Mouse (Mus musculus) right cerebral cortex, adult 18-20 months (tissue): Measurements from ENCODE around the gene Tmem189.
"Not testable (repeated sequence)": the region's sequence is repeated elsewhere in the genome, so short reads cannot be mapped to it uniquely, and the experiment has no call there.

Experiments used
- DNase-seq: peaks from one replicate; pipeline ENCODE4 v3.0.0; 2022; ENCODE audit warnings: mixed read lengths

The Tmem189 gene

DNA sequence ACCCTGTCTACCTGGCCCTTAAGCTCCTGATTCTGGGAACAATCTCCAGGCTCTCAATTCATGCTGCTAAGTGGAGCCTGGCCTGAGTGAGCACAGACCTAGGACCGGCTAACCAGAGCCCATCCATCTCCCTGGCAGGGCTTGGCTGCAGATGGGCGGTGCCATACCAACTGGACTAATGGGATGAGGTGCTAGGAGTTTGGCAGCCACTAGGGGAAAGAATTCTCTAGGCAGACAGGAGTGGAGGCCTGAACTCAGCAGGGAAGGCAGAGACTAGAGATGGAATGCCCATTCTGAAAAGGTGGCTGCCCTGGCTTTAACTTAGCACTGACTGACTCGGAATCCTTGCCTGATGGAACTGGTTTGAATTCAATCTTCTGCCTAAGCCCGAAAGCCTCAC lies 43.2 kb downstream of the Tmem189 start:
- no peak for DNase-seq

GRCm38 (mm10) chr2:167643356-167644052 lies 46.1 kb downstream of the Tmem189 start:
- not testable (repeated sequence) for DNase-seq

DNA sequence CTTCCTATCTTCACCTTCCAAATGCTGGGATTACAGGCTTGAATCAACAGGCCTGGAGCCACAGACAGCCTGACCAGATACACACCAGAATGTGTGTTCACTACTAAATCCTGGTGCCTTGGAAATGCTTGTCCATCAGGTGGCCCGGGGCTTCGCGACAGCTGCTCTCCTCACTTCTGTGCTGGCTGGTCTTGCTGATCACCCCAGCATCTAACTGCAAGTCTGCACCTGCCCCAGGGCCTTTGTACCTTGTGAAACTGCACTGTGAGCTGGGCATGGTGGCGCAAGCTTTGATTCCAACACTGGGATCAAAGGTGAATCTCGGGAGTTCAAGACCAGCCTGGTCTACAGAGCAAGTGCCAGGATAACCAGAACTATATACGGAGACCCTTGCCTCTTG lies 47.5 kb downstream of the Tmem189 start:
- DNase-seq: no peak

DNA sequence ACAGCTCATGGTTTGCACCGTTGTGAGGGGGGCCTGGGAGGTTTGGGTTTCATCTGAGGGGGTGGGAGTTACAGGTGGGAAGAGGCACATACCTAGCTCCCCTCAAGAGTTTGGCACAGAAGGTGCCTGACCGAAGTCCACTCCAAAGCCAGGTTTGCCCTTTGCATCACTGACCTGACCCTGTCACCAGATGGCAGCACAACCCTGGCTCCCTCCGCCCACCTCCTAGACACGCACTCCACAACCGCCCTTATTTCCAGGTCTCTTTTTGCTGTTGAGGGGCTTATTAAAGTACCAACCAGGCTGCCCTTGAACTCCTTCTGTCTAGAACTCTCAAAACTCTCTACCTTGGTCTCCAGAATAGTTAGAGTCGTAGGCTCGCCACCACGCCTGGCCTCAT lies 48.3 kb downstream of the Tmem189 start:
- DNase-seq: no peak

GRCm38 (mm10) chr2:167640279-167640678 lies 49.3 kb downstream of the Tmem189 start:
- no peak for DNase-seq

DNA sequence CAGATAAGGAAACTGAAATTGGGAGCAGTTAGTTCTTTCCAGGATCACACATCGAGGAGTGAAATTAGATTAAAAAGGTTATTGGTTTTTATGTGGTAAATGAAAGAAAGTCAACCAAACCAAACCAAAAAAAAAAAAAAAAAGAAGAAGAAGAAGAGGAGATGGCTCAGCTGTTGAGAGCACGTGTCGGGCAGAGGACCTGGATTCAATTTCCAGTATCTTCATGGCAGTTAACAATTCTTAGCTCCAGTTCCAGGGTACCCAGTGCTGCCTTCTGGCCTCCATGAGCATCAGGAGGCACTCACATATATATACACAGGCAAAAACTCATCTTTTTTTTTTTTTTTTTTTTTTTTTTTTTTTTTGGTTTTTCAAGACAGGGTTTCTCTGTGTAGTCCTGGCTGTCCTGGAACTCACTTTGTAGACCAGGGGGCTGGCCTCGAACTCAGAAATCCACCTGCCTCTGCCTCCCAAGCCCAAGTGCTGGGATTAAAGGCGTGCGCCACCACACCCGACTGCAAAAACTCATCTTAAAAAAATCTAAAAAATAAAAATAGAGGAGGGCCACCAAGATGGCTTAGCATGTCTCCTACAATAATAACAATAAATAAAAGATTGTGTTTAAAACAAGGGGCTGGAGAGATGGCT lies 54.6 kb downstream of the Tmem189 start:
- DNase-seq: no peak

- peak; percentile 98 for DNase-seq
Observed at GRCm38 (mm10) chr2:167634338-167634770, 55.3 kb downstream of the Tmem189 start.

- DNase-seq: no peak
Observed at GRCm38 (mm10) chr2:167633537-167633872, 56.1 kb downstream of the Tmem189 start.

- DNase-seq: no peak
Observed at GRCm38 (mm10) chr2:167632731-167633536, 56.7 kb downstream of the Tmem189 start.

DNA sequence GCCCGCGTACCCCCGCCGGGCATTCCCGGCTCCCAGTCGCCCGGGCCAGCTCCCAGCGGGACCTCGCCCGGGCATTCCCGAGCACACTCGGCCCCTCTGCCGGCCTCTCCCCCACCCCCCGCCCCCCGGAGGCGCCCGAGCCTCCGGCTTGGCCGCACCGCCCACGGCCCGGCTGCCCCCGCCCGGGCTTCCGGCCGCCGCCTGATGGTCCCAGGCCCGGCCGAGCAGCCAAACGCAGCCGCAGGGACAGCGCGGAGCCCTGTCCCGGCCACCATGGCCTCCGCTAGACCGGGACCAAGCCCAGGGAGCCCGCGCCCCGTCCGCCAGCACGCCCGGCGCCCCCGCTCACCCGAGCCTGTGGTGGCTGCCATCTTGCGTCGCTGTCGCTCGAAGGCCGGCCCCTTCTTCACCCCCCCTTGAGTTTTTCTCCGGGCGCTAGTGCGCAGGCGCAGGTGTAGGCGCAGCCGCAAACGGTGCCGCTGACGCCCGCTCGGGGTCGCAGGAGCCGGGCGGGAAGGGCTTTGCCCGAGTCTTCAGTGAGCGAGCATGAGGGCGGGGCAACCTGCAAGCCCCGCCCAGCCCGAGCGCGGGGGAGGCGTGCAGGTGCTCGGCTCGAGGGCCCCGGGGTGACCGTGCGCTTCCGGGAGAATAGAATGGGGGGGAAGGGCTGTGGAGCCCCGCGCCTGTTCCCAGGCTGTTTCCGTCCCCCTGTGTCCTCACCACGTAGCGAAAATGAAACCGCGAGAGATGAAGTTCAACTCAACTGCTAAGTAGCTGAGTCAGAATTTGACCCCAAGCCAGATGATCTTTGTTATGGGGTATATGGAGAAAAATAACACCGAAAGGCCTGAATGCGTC lies 57.8 kb downstream of the Tmem189 start, which contains the start of gene Ube2v1:
Ube2v1 (minus strand) TSS at position 505 of the 858 bp plus-strand sequence.
- peak; percentile 97 for DNase-seq

DNA sequence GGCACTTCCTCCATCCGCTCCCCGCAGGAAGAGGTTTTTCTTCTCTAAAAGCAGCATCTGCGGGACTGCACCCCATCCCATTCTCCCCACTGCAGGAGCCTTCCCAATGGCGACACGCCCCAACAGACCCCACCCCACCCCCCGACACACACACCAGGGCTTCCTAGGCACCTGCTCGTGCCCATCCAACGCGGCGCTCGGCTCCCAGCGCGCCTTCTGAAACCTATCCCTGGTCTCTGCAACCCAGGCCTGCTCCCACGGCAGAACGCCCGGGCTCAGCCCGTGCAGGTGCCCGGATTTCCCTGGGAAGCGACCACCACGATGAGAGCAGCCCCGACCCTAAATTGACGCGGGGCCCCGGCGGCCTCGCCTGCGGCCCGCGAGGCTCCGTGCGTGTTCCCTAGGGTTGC lies 58.4 kb downstream of the Tmem189 start:
- no peak for DNase-seq

GRCm38 (mm10) chr2:167630421-167630820 lies 59.2 kb downstream of the Tmem189 start:
- no peak for DNase-seq

GRCm38 (mm10) chr2:167629665-167630209 lies 59.9 kb downstream of the Tmem189 start:
- DNase-seq: no peak

DNA sequence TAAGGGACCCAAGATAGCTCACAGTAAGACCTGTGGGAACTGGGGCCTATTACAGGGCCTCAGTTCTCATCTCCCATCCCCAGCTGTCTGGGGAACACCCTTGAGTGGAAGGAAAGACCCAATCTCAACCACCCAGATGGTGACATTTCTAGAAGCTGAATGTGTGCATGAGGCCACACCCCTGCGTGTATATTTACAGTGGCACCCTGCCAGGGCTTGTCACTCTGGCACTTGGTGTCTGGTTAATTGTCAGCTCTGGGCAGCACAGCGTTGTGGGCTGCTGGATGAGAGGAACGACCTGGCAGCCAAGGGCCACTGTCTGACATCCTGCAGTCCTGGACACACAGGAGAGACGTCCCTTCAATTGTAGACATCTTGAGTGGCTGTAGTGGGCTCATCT lies 60.8 kb downstream of the Tmem189 start:
- no peak for DNase-seq

- DNase-seq: no peak
Observed at GRCm38 (mm10) chr2:167627019-167627418, 62.6 kb downstream of the Tmem189 start.

DNA sequence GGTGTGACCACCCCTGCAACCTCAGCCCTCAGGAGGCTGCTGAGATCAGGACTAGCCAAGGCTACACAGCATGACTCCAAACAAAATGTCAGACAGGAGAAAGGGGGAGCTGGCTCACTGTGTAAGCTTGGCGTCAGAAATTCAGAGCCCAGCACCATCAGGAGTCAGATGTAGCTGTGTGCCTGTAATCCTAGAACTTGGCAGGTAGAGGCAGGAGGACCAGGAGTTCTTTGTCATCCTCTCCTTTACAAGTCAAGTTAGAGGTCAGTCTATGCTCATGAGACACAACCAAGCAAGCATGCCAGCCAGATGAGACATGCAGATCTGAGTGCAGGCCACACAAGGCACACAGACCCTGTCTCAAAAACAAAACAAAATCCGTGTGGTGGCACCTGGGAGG lies 64.0 kb downstream of the Tmem189 start:
- no peak for DNase-seq

GRCm38 (mm10) chr2:167624368-167625075 lies 65.1 kb downstream of the Tmem189 start:
- DNase-seq: no peak

DNA sequence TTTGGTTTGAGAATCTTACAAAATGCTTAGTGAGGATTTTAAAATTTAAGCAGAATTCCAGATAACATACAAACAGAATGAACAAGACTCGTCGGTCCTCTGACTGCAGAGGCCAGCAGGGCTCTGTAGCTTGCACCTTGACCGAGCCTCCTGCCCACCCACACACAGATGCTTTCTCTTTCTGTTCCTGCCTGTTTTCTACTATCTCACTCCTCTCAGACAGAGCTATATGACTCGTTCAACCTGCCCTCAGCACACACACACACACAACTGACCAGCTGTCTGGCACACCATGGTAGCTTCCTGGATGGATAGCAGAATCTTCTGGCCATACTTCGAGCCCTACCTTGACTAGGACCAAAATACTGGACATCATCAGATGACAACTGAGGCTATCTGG lies 66.7 kb downstream of the Tmem189 start:
- no peak for DNase-seq

GRCm38 (mm10) chr2:167622352-167622751 lies 67.3 kb downstream of the Tmem189 start:
- no peak for DNase-seq

DNA sequence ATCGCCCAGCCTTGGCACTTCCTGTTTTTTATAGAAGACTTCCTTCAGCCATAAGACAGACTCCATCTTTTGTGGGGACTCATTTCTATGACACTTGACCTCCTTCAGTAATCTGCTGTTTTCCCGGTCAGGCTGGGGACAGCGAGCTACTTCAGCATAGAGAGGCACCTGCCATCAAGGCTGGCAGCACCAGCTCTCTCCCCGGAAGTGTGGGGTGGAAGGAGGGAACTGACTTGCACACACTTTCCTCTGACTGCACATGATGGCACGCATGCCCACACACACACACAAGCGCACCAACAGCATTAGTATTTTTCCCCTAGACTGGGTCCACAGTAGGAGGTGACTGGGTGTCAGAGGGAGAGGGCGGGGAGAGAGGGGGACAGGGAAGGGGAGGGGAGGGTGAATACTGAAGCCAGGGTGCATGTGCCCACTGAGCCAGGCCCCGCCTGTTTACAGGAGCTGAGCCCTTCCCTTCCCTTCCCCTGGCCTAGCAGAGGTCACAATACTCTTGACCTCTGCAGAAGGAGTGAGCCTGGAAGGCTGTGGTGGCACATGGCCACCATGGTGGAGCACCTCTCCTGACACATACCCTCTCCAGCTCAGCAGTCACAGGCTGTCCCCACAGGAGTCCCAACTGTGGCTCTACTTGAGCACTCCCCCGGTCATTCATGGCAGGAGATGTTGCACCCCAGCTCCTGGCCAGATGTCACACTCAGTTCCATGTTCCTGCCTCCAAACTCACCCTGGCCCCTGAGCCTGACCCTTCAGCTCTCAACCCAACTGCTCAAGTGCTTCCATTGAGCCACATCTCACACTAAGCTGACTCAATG lies 68.2 kb downstream of the Tmem189 start:
- no peak for DNase-seq

DNA sequence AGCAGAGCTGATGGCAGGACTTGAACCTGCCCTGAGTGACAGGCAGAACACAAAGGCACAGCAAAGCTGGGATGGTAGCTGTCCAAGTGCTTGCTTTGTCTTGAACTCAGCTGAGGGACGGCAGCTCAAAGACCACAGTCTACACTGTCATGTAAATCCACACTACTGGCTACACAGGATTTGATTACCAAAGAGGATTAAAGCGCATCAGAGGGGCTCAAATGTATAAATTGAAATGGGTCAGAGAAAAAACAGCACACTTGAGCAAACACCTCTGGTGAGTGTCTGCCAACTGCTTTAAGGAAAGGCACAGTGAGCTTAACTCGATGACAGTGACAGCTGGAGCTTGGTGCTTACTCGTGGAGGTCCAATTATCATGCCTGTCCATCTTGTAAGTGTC lies 72.2 kb downstream of the Tmem189 start:
- DNase-seq: no peak
